Mouse (Mus musculus): Measurements from ENCODE around the gene Mvb12b. TPM values are rescaled to one million over a fixed set of nuclear protein-coding genes. Genes with fewer than 3 reads are reported as not detected.

Mvb12b gene
- polyA plus RNA-seq, 1 experiment from 2014 or later = 18.8 TPM

GRCm38 (mm10) chr2:33803717-33804214 lies 84.0 kb downstream of the Mvb12b start:
- Histone ChIP-seq H3K9me3 (ENCODE audit: control insufficient read depth, low read length) (no peaks in the 10 kb centered on the region), H3K27me3 (ENCODE audit: control insufficient read depth, insufficient read depth, low read length) (no peaks in the 10 kb centered on the region), H3K9ac (ENCODE audit: low read depth, low read length) (no peak overlapping the region), H3K4me3 (ENCODE audit: low read length) (no peak overlapping the region), H3K4me2 (replicated peaks; ENCODE audit: low read depth, low read length) (no peak overlapping the region), H3K36me3 (ENCODE audit: control insufficient read depth, insufficient read depth, low read length) (peaks cover 11% of the 10 kb centered on the region; the same call in 1 of the 2 replicates), H3K4me1 (ENCODE audit: control insufficient read depth, insufficient read depth, low read length) (no peaks in the 10 kb centered on the region), H3K27ac (ENCODE audit: low read depth, low read length) (no peak overlapping the region)
- no peak for ATAC-seq (ENCODE audit: low FRiP score, low TSS enrichment)
- WGBS = 89% methylated on average over 4 of the region's 4 CpGs

DNA sequence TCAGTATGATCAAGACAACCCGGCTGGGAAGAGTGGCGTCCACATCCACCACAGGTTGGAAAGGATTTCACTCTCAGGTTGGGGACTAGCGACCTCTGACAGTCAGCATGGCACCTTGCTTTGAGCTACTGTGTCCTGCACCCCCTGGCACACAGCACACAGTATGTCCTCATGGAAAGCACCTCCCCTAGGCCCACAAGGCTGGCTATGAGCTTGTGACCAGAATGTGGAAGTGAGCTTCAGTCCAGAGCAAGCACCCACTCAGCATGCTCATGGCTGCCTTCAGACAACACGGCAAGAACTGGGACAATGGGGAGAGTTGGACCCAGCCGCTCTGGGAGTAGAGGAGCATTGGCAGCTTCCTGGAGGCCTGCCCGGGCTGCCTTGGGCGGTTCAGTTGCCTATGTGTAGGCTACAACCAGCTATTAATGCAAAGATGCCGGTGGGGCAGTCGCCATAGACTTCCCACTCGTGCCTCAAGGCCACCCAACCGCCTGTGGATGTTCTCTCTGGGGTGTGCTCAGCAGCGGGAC lies 84.6 kb downstream of the Mvb12b start:
- Histone ChIP-seq H3K36me3 (ENCODE audit: control insufficient read depth, insufficient read depth, low read length) (peaks cover 15% of the 10 kb centered on the region; the same call in 1 of the 2 replicates), H3K9me3 (ENCODE audit: control insufficient read depth, low read length) (no peaks in the 10 kb centered on the region), H3K4me2 (replicated peaks; ENCODE audit: low read depth, low read length) (no peak overlapping the region)

DNA sequence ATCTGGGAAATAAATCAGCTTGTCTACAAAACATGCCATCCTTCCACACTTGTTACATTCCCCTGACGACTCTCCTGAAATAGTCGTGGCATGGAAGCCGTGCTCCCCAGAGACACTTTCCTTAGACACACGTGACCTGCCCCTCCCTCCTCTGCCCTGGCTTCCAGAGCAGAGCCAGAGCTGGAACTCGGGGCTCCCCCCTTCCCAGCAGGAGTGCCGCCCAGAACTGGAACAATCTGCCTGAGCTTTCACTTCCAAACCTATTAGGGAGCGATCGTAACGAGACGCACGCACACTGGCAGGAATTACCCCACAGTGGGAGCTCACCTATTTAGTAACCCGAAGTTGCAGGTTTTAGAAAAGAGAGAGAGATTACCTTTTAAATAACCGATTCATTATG lies 86.0 kb downstream of the Mvb12b start:
- no peak for ATAC-seq (ENCODE audit: low FRiP score, low TSS enrichment)
- no peak overlapping the region for H3K9ac ChIP-seq (ENCODE audit: low read depth, low read length)
- H3K27ac ChIP-seq (ENCODE audit: low read depth, low read length) = no peak overlapping the region
- H3K4me3 ChIP-seq (ENCODE audit: low read length) = no peak overlapping the region
- WGBS = 76% methylated on average over 13 of the region's 13 CpGs
- no peaks in the 10 kb centered on the region for H3K4me1 ChIP-seq (ENCODE audit: control insufficient read depth, insufficient read depth, low read length)
- H3K9me3 ChIP-seq (ENCODE audit: control insufficient read depth, low read length) = no peaks in the 10 kb centered on the region
- no peak overlapping the region for H3K4me2 ChIP-seq (replicated peaks; ENCODE audit: low read depth, low read length)
- H3K27me3 ChIP-seq (ENCODE audit: control insufficient read depth, insufficient read depth, low read length) = no peaks in the 10 kb centered on the region
- H3K36me3 ChIP-seq (ENCODE audit: control insufficient read depth, insufficient read depth, low read length) = peaks cover 18% of the 10 kb centered on the region; the same call in 1 of the 2 replicates

More for the DNA sequence above, 84.6 kb downstream of the Mvb12b start:
- Histone ChIP-seq H3K27me3 (ENCODE audit: control insufficient read depth, insufficient read depth, low read length) (no peaks in the 10 kb centered on the region), H3K4me3 (ENCODE audit: low read length) (no peak overlapping the region), H3K4me1 (ENCODE audit: control insufficient read depth, insufficient read depth, low read length) (no peaks in the 10 kb centered on the region), H3K9ac (ENCODE audit: low read depth, low read length) (no peak overlapping the region), H3K27ac (ENCODE audit: low read depth, low read length) (no peak overlapping the region)
- 94% methylated on average over 12 of the region's 12 CpGs for WGBS
- ATAC-seq (ENCODE audit: low FRiP score, low TSS enrichment) = no peak

- H3K27me3 ChIP-seq (ENCODE audit: control insufficient read depth, insufficient read depth, low read length) = no peaks in the 10 kb centered on the region
These were observed 86.4 kb downstream of the Mvb12b start for GRCm38 (mm10) chr2:33801336-33801735.

GRCm38 (mm10) chr2:33800221-33800620 lies 87.5 kb downstream of the Mvb12b start:
- H3K36me3 ChIP-seq (ENCODE audit: control insufficient read depth, insufficient read depth, low read length) = peaks cover 22% of the 10 kb centered on the region; the same call in 1 of the 2 replicates
- no peaks in the 10 kb centered on the region for H3K9me3 ChIP-seq (ENCODE audit: control insufficient read depth, low read length)
- WGBS = 91% methylated on average over 6 of the region's 6 CpGs
- H3K27me3 ChIP-seq (ENCODE audit: control insufficient read depth, insufficient read depth, low read length) = no peaks in the 10 kb centered on the region
- H3K9ac ChIP-seq (ENCODE audit: low read depth, low read length) = no peak overlapping the region
- no peak overlapping the region for H3K4me3 ChIP-seq (ENCODE audit: low read length)
- H3K27ac ChIP-seq (ENCODE audit: low read depth, low read length) = no peak overlapping the region
- ATAC-seq (ENCODE audit: low FRiP score, low TSS enrichment) = no peak
- no peak overlapping the region for H3K4me2 ChIP-seq (replicated peaks; ENCODE audit: low read depth, low read length)
- H3K4me1 ChIP-seq (ENCODE audit: control insufficient read depth, insufficient read depth, low read length) = no peaks in the 10 kb centered on the region

More at GRCm38 (mm10) chr2:33801336-33801735, 86.4 kb downstream of the Mvb12b start:
- Histone ChIP-seq H3K9ac (ENCODE audit: low read depth, low read length) (no peak overlapping the region), H3K4me1 (ENCODE audit: control insufficient read depth, insufficient read depth, low read length) (no peaks in the 10 kb centered on the region), H3K4me2 (replicated peaks; ENCODE audit: low read depth, low read length) (no peak overlapping the region), H3K9me3 (ENCODE audit: control insufficient read depth, low read length) (no peaks in the 10 kb centered on the region), H3K36me3 (ENCODE audit: control insufficient read depth, insufficient read depth, low read length) (peaks cover 18% of the 10 kb centered on the region; the same call in 1 of the 2 replicates), H3K27ac (ENCODE audit: low read depth, low read length) (no peak overlapping the region), H3K4me3 (ENCODE audit: low read length) (no peak overlapping the region)
- ATAC-seq (ENCODE audit: low FRiP score, low TSS enrichment) = no peak
- WGBS = 69% methylated on average over 8 of the region's 8 CpGs

GRCm38 (mm10) chr2:33795716-33796472 lies 91.9 kb downstream of the Mvb12b start:
- H3K4me2 ChIP-seq (replicated peaks; ENCODE audit: low read depth, low read length) = no peak overlapping the region
- H3K27ac ChIP-seq (ENCODE audit: low read depth, low read length) = no peak overlapping the region
- no peak overlapping the region for H3K4me3 ChIP-seq (ENCODE audit: low read length)
- no peaks in the 10 kb centered on the region for H3K27me3 ChIP-seq (ENCODE audit: control insufficient read depth, insufficient read depth, low read length)
- no peak for ATAC-seq (ENCODE audit: low FRiP score, low TSS enrichment)
- no peaks in the 10 kb centered on the region for H3K9me3 ChIP-seq (ENCODE audit: control insufficient read depth, low read length)
- no peak overlapping the region for H3K9ac ChIP-seq (ENCODE audit: low read depth, low read length)
- H3K4me1 ChIP-seq (ENCODE audit: control insufficient read depth, insufficient read depth, low read length) = no peaks in the 10 kb centered on the region
- 83% methylated on average over 15 of the region's 15 CpGs for WGBS
- H3K36me3 ChIP-seq (ENCODE audit: control insufficient read depth, insufficient read depth, low read length) = peaks cover 22% of the 10 kb centered on the region; the same call in 1 of the 2 replicates

DNA sequence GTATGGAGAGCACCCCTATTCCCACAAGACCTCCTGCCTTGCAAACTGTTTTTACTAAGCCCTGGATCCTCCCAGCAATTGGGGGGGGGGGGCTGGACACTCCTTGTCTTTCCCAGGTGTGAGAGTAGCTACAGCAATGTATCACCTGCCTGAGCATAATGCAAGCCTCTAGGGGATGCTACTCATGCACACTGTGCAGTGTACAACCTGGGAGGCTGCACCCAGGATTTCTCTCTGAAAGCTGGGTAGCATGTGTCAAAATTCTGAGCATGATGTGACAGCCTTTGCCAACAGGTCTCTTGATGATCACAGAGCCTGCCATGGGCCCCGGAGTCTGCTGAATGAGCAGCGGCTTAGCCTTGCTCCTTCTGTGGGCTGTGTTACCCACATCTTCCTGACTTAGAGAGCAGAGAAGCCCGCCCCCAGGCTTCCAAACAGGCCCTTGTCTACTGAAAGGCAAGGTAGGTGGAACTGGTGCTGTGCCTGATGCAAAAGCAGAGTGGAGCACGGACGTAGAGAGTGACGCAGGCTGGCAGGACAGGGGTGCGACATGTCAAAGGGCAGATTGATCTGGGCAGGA lies 92.7 kb downstream of the Mvb12b start:
- no peak overlapping the region for H3K27ac ChIP-seq (ENCODE audit: low read depth, low read length)

DNA sequence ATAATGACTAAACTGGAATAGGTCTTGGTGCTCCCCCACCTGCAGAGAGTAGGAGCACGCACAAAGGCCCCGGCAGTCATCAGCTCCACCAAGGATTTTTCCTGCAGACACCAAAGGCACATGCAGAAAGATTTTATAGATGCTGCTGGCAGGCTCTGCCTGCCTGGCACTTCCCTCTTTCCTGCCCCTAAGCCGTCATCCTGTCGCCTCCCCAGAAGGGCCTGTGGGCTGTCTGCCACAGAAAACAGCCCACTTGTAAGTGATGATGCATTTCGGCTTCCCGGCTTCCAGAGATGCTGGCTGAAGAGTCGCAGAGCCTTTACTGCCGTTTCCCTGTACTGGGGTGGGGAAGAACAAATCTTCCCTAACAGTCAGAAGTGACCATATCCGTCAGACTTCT lies 93.3 kb downstream of the Mvb12b start:
- Histone ChIP-seq H3K4me2 (replicated peaks; ENCODE audit: low read depth, low read length) (no peak overlapping the region), H3K4me3 (ENCODE audit: low read length) (no peak overlapping the region), H3K27ac (ENCODE audit: low read depth, low read length) (no peak overlapping the region), H3K9ac (ENCODE audit: low read depth, low read length) (no peak overlapping the region), H3K9me3 (ENCODE audit: control insufficient read depth, low read length) (no peaks in the 10 kb centered on the region), H3K36me3 (ENCODE audit: control insufficient read depth, insufficient read depth, low read length) (peaks cover 21% of the 10 kb centered on the region; the same call in 1 of the 2 replicates), H3K27me3 (ENCODE audit: control insufficient read depth, insufficient read depth, low read length) (no peaks in the 10 kb centered on the region), H3K4me1 (ENCODE audit: control insufficient read depth, insufficient read depth, low read length) (peaks cover 8% of the 10 kb centered on the region; the same call in 1 of the 2 replicates)
- WGBS = 72% methylated on average over 9 of the region's 9 CpGs
- no peak for ATAC-seq (ENCODE audit: low FRiP score, low TSS enrichment)

More for the DNA sequence above, 92.7 kb downstream of the Mvb12b start:
- no peaks in the 10 kb centered on the region for H3K9me3 ChIP-seq (ENCODE audit: control insufficient read depth, low read length)
- no peaks in the 10 kb centered on the region for H3K27me3 ChIP-seq (ENCODE audit: control insufficient read depth, insufficient read depth, low read length)
- H3K36me3 ChIP-seq (ENCODE audit: control insufficient read depth, insufficient read depth, low read length) = peaks cover 21% of the 10 kb centered on the region; the same call in 1 of the 2 replicates
- H3K4me3 ChIP-seq (ENCODE audit: low read length) = no peak overlapping the region
- WGBS = 94% methylated on average over 7 of the region's 7 CpGs
- no peak overlapping the region for H3K9ac ChIP-seq (ENCODE audit: low read depth, low read length)
- no peak overlapping the region for H3K4me2 ChIP-seq (replicated peaks; ENCODE audit: low read depth, low read length)
- ATAC-seq (ENCODE audit: low FRiP score, low TSS enrichment) = no peak
- H3K4me1 ChIP-seq (ENCODE audit: control insufficient read depth, insufficient read depth, low read length) = 0 out of 2 replicates have a peak, but pooled peaks cover 3% of the 10 kb centered on the region

All from kidney, embryonic 14.5 days (tissue).